Mouse (Mus musculus): ENCODE measurements at regions not wholly inside any gene's neighbourhood (a gene's known extent, or its start where the extent isn't known, plus 50 kb on each side); places are given as distances from the start of the nearest gene placed in this dataset.
"Not testable (repeated sequence)": the region's sequence is repeated elsewhere in the genome, so short reads cannot be mapped to it uniquely, and the experiment has no call there.

DNA sequence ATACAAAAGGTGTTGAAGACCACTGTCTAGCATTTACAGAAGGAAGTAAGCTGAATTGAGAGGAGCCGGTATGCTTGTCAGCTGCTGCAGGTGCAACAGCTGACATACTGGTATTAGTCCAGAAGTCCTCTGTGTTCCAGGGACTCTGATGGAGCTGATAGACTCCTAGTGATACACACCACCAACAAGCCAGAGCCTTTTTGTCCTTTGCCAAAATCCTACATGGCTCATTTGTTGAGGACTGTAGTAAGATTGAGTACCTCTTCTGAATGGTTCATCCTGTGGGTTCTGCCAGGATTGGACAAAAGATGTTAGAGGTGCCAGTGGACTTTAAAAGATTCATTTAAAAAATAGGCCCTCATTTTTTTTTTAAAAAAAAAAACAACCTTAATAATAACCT, 129.4 kb upstream of the Tmem185a start:
- DNase-seq = no peak

- DNase-seq = peak; percentile 9
Observed at GRCm38 (mm10) chrX:70582344-70582743, 105.4 kb upstream of the Tmem185a start.

GRCm38 (mm10) chrX:70580171-70580570, 103.2 kb upstream of the Tmem185a start:
- no peak for DNase-seq

DNA sequence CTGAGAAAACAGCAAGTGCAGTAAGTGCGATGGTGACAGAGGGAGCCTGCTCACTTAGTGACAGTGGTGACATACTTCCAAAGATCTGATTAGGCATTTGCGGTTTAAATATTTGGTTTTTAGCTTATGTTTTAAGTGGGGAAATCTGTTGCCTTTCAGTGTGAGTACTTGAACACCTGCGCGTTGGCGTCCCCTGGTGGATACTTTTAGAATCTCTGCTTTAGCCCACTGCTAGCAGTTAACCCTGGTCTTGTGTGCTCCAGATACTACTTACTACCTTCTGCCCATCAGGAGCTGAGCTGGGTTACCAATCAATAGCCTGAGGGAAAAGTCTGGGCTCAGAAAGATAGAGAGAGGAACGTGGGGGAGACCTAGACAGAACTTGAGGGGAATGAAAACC, 97.3 kb upstream of the Tmem185a start:
- DNase-seq = not testable (repeated sequence)

DNA sequence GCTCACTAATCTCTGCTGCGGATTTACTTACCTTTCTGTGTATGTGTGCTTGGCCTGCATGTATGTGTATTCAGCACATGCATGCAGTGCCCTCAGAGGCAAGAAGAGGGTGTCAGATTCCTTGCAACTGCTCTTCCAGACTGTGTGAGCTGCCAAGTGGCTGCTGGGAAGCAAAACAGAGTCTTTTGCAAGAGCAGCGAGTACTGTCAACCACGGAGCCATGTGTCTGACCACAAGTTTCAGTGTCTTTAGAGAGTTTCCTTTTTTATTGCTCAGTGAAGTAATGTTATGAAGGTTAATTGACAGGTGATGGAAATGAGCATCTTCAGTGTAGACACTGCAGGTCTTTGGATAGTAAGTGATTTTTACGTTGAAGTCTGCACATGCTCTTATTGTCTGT, 93.6 kb upstream of the Tmem185a start:
- DNase-seq = not testable (repeated sequence)

GRCm38 (mm10) chrX:70569339-70569979, 92.5 kb upstream of the Tmem185a start:
- peak; percentile 1 for DNase-seq

Measured in cerebellum, adult 11-12 months (tissue).